Mouse (Mus musculus): Measurements from ENCODE around the gene Pate2.

GRCm38 (mm10) chr9:35520631-35521348 is 49.3 kb upstream of the Pate2 start:
- no peak for TF ChIP-seq CTCF (IDR thresholded peaks at IDR 0.05; ENCODE audit: control insufficient read depth, insufficient read depth, insufficient replicate concordance, low read depth, low read length)
- TF ChIP-seq POLR2A (IDR thresholded peaks at IDR 0.05; ENCODE audit: control insufficient read depth, low read depth, low read length): no peak
